Mouse (Mus musculus) kidney, adult 2 months (tissue): ENCODE results near the gene Wnk1. TPM values are rescaled to one million over a fixed set of nuclear protein-coding genes. Genes with fewer than 3 reads are reported as not detected.

Source experiments
- DNase-seq: peaks from one replicate; pipeline ENCODE4 v3.0.0; 2021
- H3K27ac ChIP-seq: fragments of 200-500 bp; 2 replicates; pipeline ENCODE4 v1.5.1; 2012; ENCODE audit warnings: low read depth, low read length, control low read depth, inconsistent platforms; ENCODE audit not compliant: insufficient read depth
- H3K27me3 ChIP-seq: fragments of 200-500 bp; replicated peaks from 2 replicates; pipeline ENCODE4 v1.6.1; 2012; ENCODE audit warnings: mild to moderate bottlenecking, moderate library complexity, low read length, inconsistent platforms; ENCODE audit not compliant: control insufficient read depth, insufficient read depth
- H3K36me3 ChIP-seq: fragments of 200-500 bp; 2 replicates; pipeline ENCODE4 v1.6.1; 2012; ENCODE audit warnings: mild to moderate bottlenecking, moderate library complexity, low read length, inconsistent platforms; ENCODE audit not compliant: control insufficient read depth, insufficient read depth
- H3K4me1 ChIP-seq: fragments of 200-500 bp; 2 replicates; pipeline ENCODE4 v1.6.1; 2011; ENCODE audit warnings: low read length; ENCODE audit not compliant: control insufficient read depth, insufficient read depth
- H3K4me3 ChIP-seq: fragments of 200-500 bp; 2 replicates; pipeline ENCODE4 v1.5.1; 2011; ENCODE audit warnings: mild to moderate bottlenecking, low read depth, low read length, control low read depth; ENCODE audit not compliant: insufficient read depth
- CTCF ChIP-seq: fragments of 200-500 bp; conservative IDR thresholded peaks from 2 replicates; pipeline ENCODE4 v1.5.1; 2011; ENCODE audit warnings: low read depth, mild to moderate bottlenecking, control low read depth, low read length, moderate library complexity, mixed read lengths; ENCODE audit not compliant: insufficient read depth, insufficient read length
- POLR2A ChIP-seq: fragments of 200-500 bp; IDR thresholded peaks from one replicate; pipeline ENCODE4 v1.6.1; 2011; ENCODE audit warnings: low read depth, low read length, control low read depth
- WGBS: fragments of 180-500 bp; shearing (Covaris S2); methylation state at CpG from one replicate; pipeline ENCODE4 v1.1.7; 2018; 5-methylcytosine and 5-hydroxymethylcytosine counted together
- polyA plus RNA-seq: library from polyadenylated mRNA; depleted of rRNA; stranded (reverse); fragments of >200 nt; gene quantifications from 2 replicates; pipeline ENCODE4 v1.2.3, GENCODE M21; 2012

Gene Wnk1
- polyA plus RNA-seq, 1 experiment: 135 TPM

GRCm38 (mm10) chr6:120062934-120063333 is 24.5 kb upstream of the Wnk1 start:
- 73% methylated on average over 5 of the region's 5 CpGs for WGBS
- Histone ChIP-seq H3K27me3 (no peaks in the 10 kb centered on the region), H3K36me3 (no peaks in the 10 kb centered on the region), H3K4me1 (no peaks in the 10 kb centered on the region), H3K27ac (no peak overlapping the region), H3K4me3 (no peak overlapping the region)
- no peak for DNase-seq
- no peak for TF ChIP-seq POLR2A
- no peak for TF ChIP-seq CTCF

GRCm38 (mm10) chr6:120055666-120056540 is 17.4 kb upstream of the Wnk1 start:
- DNase-seq: peak; percentile 24
- no peak overlapping the region for H3K27ac ChIP-seq
- WGBS: 59% methylated on average over 2 of the region's 2 CpGs

DNA sequence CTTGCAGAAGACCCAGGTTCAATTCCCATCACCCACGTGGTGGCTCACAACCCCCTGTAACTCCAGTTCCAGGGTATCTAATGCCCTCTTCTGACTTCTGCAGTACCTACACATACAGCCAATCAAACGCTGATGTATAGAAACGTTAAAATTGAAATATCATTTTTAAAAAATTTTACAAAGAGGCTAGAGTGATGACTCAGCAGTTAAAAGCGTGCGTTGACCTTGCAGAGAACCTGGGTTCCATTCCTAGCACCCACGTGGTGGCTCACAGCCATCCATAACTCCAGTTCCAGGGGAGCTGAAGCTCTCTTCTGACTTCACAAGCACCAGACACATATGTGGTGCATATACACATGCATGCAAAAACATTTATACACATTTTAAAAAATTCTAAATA is 15.9 kb upstream of the Wnk1 start:
- Histone ChIP-seq H3K27ac (no peak overlapping the region), H3K27me3 (no peaks in the 10 kb centered on the region), H3K4me1 (no peaks in the 10 kb centered on the region), H3K4me3 (no peak overlapping the region), H3K36me3 (no peaks in the 10 kb centered on the region)
- TF ChIP-seq POLR2A (no peak), CTCF (no peak)
- WGBS: 90% methylated on average over 6 of the region's 6 CpGs
- DNase-seq: no peak

More at GRCm38 (mm10) chr6:120055666-120056540, 17.4 kb upstream of the Wnk1 start:
- TF ChIP-seq POLR2A (no peak), CTCF (no peak)
- no peaks in the 10 kb centered on the region for H3K27me3 ChIP-seq
- H3K4me1 ChIP-seq: no peaks in the 10 kb centered on the region
- H3K36me3 ChIP-seq: no peaks in the 10 kb centered on the region
- H3K4me3 ChIP-seq: no peak overlapping the region

DNA sequence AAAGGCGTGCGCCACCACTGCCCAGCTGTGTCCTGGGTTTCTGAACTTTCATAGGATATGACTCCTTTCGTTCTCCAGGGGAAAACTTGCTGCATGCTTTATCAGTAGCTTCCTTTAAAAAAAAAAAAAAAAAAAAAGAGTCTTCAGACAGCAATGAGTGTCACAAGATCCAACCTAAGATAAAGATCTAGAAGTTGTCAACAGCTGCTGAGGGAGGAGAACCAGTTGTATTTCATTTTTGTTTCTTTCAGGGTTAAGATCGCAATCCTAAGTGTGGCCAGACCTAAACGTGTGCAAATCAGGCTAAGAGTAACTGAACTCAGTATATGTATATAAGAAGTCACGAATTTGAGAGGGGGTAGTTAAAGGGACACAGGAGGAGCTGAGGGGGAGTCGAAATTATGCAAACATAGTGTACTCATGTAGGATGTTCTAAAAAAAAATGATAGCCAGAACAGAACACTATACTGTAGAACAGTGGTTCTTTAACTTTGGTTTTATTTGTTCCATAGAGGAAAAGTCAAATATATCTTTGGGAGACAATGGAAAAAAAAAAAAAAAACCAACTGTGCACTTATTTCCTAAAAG is 9.3 kb upstream of the Wnk1 start:
- no peak for DNase-seq
- 62% methylated on average over 7 of the region's 7 CpGs for WGBS
- no peaks in the 10 kb centered on the region for H3K27me3 ChIP-seq
- no peak for TF ChIP-seq CTCF
- no peak for TF ChIP-seq POLR2A
- H3K4me1 ChIP-seq: no peaks in the 10 kb centered on the region
- no peak overlapping the region for H3K4me3 ChIP-seq
- no peak overlapping the region for H3K27ac ChIP-seq
- H3K36me3 ChIP-seq: no peaks in the 10 kb centered on the region

- H3K4me3 ChIP-seq: no peak overlapping the region
- no peak overlapping the region for H3K27ac ChIP-seq
- no peaks in the 10 kb centered on the region for H3K36me3 ChIP-seq
- no peaks in the 10 kb centered on the region for H3K4me1 ChIP-seq
- no peaks in the 10 kb centered on the region for H3K27me3 ChIP-seq
- 68% methylated on average over 4 of the region's 4 CpGs for WGBS
- TF ChIP-seq POLR2A: no peak
- no peak for TF ChIP-seq CTCF
- no peak for DNase-seq
Observed at GRCm38 (mm10) chr6:120045406-120045805, 6.9 kb upstream of the Wnk1 start.

DNA sequence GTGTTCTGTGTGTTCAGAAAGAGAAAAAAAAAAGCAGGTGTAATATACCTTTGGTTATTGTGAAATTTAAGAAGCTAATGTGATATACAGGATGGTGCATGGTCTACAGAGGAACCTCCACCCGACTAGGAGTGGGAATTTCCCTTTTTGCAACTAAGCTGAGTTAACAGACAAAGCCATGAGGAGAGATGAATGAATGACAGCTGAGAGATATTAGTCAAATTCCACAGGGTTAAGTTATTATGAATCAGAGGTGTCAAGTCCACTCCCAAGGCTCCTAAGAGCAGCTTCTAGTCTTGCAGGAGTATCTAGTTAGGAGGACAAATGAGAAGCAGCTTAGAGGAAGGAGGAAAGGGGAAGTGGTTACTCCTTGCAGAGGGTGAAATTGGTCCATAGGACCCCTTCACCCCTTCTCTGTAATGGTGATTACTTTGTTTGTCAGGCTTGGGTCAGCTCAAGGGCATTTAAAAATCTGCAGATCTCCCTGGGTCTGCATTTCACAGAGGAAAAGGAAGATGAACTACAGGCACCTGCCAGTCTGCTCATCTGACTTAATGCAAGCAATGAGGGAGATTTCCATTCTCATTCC is 4.3 kb upstream of the Wnk1 start:
- Histone ChIP-seq H3K36me3 (no peaks in the 10 kb centered on the region), H3K27me3 (no peaks in the 10 kb centered on the region), H3K4me1 (no peaks in the 10 kb centered on the region), H3K27ac (no peak overlapping the region), H3K4me3 (no peak overlapping the region)
- TF ChIP-seq CTCF (no peak), POLR2A (no peak)
- DNase-seq: no peak
- 87% methylated on average over 1 of the region's 1 CpGs for WGBS

DNA sequence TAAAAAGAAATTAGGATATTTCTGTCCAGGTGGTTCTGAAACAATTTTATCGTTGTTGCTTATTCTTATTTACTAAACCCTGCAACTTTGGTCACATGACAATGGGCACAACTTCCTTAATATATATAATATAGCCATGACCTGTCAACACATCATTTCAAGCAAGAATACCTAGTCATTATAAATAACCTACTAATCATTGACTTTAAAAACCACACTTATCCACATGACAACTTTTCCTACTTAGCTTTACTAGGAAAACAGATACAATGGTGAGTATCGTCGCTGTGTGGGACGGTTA is 2.0 kb upstream of the Wnk1 start:
- TF ChIP-seq CTCF: no peak
- TF ChIP-seq POLR2A: no peak
- WGBS: 91% methylated on average over 4 of the region's 4 CpGs
- DNase-seq: no peak
- H3K27me3 ChIP-seq: no peaks in the 10 kb centered on the region
- H3K27ac ChIP-seq: no peak overlapping the region
- peaks cover 3% of the 10 kb centered on the region; the same call in 1 of the 2 replicates for H3K4me1 ChIP-seq
- H3K4me3 ChIP-seq: no peak overlapping the region
- no peaks in the 10 kb centered on the region for H3K36me3 ChIP-seq
